Mouse (Mus musculus) embryonic facial prominence, embryonic 11.5 days (tissue): ENCODE data around the gene Zbtb32. TPM values are rescaled to one million over a fixed set of nuclear protein-coding genes. Genes with fewer than 3 reads are reported as not detected.

Experiments
- ATAC-seq: fragments of 200-750 bp; cut with Nextera tagmentation; replicated peaks from 2 replicates; pipeline ENCODE4 v1.8.0; 2017; ENCODE audit warnings: low read depth; ENCODE audit not compliant: insufficient number of reproducible peaks, low FRiP score, low TSS enrichment
- DNase-seq: peaks from one replicate; pipeline ENCODE4 v3.0.0-alpha.2; 2015; ENCODE audit warnings: low spot score
- H3K27ac ChIP-seq: fragments of 300-500 bp; sonication (generic); replicated peaks from 2 replicates; pipeline ENCODE4 v1.5.1; 2014; ENCODE audit warnings: mild to moderate bottlenecking, low read depth, low read length, control low read depth
- H3K27me3 ChIP-seq: fragments of 300-500 bp; sonication (generic); 2 replicates; pipeline ENCODE4 v1.6.1; 2014; ENCODE audit warnings: mild to moderate bottlenecking, low read length, moderate library complexity, mixed read lengths; ENCODE audit not compliant: control insufficient read depth, insufficient read depth
- H3K36me3 ChIP-seq: fragments of 300-500 bp; sonication (generic); replicated peaks from 2 replicates; pipeline ENCODE4 v1.6.1; 2014; ENCODE audit warnings: low read depth, mild to moderate bottlenecking, low read length, moderate library complexity, mixed read lengths; ENCODE audit not compliant: control insufficient read depth, insufficient read depth
- H3K4me1 ChIP-seq: fragments of 300-500 bp; sonication (generic); 2 replicates; pipeline ENCODE4 v1.6.1; 2014; ENCODE audit warnings: low read length, mixed read lengths; ENCODE audit not compliant: control insufficient read depth, insufficient read depth
- H3K4me2 ChIP-seq: fragments of 300-500 bp; sonication (generic); 2 replicates; pipeline ENCODE4 v1.6.1; 2014; ENCODE audit warnings: low read depth, mild to moderate bottlenecking, control low read depth, low read length, moderate library complexity
- H3K4me3 ChIP-seq: fragments of 300-500 bp; sonication (generic); 2 replicates; pipeline ENCODE4 v1.5.1; 2014; ENCODE audit warnings: low read depth, low read length, control low read depth
- H3K9ac ChIP-seq: fragments of 300-500 bp; sonication (generic); replicated peaks from 2 replicates; pipeline ENCODE4 v1.6.1; 2014; ENCODE audit warnings: mild to moderate bottlenecking, control low read depth, low read length
- H3K9me3 ChIP-seq: fragments of 300-500 bp; sonication (generic); replicated peaks from 2 replicates; pipeline ENCODE4 v1.6.1; 2016; ENCODE audit warnings: mild to moderate bottlenecking, low read length, inconsistent platforms, mixed read lengths; ENCODE audit not compliant: control insufficient read depth
- WGBS: fragments of 180-500 bp; shearing (Covaris S2); extraction: QIAGEN DNeasy Blood & Tissue Kit; methylation state at CpG from one replicate; pipeline ENCODE4 v1.1.7; 2014; 5-methylcytosine and 5-hydroxymethylcytosine counted together
- polyA plus RNA-seq: library from polyadenylated mRNA; unstranded; fragments of >200 nt; fragmentation: Nextera tagmentation; extraction: Ambion mirVana; gene quantifications from 2 replicates; pipeline ENCODE4 v1.2.1, GENCODE M21; 2014

The Zbtb32 gene
- polyA plus RNA-seq, 1 experiment from 2014 or later = 0.21 TPM

DNA sequence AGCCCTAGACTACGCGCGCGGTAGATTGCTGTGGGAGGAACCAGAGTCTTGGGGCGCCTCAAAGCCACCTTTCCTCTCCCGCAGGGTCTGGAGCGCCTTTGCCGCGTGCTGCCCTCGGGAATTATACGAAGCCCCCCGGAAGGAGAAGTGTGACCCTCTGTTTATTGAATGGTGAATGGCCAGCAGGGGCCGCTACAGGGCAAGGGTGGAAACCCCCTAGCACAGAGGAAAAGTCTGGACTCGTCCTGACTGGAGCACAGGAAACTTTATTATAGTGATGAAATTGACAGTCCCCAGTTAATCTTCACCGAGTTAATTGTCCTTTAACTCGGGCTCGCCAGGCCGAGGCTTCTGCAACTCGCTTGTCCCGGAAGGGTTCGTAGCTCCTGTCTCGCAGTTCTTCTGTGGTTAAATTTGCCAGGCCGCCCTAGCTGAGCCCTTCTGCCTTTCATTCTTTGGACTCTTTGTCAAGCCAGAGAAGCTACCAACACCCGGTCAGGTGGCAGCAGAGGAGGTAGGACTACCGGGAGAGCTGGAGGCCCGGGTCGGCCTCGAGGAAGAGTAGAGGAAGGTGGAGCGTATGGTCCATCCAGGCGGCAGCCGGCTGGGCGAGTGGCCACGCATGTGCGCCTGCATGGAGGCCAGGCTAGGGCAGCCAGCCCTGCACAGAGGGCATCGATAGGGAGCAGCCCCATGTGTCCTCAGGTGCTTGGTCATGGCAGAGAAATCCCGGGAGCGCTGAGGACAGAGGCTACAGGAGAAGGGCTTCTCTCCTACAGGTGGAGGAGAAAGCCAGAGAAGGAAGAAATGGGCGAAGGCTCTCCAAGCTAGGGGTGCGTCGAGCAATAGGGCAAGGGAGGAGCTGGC lies 9.0 kb downstream of the Zbtb32 start:
- Histone ChIP-seq H3K27me3 (no peaks in the 10 kb centered on the region), H3K4me1 (no peaks in the 10 kb centered on the region; the same call in none of the 2 replicates), H3K36me3 (peaks cover 6% of the 10 kb centered on the region), H3K27ac (peak overlapping the region; percentile 60; the same call in 1 of the 2 replicates), H3K9ac (peak overlapping the region; percentile 67), H3K9me3 (no peaks in the 10 kb centered on the region), H3K4me2 (peak overlapping the region; percentile 89), H3K4me3 (peak overlapping the region; percentile 97)
- ATAC-seq = peak; percentile 55; the same call in 1 of the 2 replicates
- WGBS = 27% methylated on average over 40 of the region's 40 CpGs
- peak; percentile 92 for DNase-seq

GRCm38 (mm10) chr7:30588676-30589434 lies 9.9 kb downstream of the Zbtb32 start, which contains the start of gene Kmt2b:
Gene Kmt2b, minus strand, starts transcription at chr7:30588726.
- WGBS = under 1% methylated on average over 61 of the region's 68 CpGs
- DNase-seq (peak; percentile 98), ATAC-seq (peak; percentile 96)
- Histone ChIP-seq H3K27ac (peak within 1 kb of the TSS; percentile 84), H3K27me3 (no peaks in the 10 kb centered on the region), H3K4me1 (no peaks in the 10 kb centered on the region; the same call in none of the 2 replicates), H3K4me3 (peak within 1 kb of the TSS; percentile 97), H3K9ac (peak within 1 kb of the TSS; percentile 99), H3K36me3 (peaks cover 14% of the 10 kb centered on the region), H3K9me3 (no peaks in the 10 kb centered on the region), H3K4me2 (peak within 1 kb of the TSS; percentile 89)

DNA sequence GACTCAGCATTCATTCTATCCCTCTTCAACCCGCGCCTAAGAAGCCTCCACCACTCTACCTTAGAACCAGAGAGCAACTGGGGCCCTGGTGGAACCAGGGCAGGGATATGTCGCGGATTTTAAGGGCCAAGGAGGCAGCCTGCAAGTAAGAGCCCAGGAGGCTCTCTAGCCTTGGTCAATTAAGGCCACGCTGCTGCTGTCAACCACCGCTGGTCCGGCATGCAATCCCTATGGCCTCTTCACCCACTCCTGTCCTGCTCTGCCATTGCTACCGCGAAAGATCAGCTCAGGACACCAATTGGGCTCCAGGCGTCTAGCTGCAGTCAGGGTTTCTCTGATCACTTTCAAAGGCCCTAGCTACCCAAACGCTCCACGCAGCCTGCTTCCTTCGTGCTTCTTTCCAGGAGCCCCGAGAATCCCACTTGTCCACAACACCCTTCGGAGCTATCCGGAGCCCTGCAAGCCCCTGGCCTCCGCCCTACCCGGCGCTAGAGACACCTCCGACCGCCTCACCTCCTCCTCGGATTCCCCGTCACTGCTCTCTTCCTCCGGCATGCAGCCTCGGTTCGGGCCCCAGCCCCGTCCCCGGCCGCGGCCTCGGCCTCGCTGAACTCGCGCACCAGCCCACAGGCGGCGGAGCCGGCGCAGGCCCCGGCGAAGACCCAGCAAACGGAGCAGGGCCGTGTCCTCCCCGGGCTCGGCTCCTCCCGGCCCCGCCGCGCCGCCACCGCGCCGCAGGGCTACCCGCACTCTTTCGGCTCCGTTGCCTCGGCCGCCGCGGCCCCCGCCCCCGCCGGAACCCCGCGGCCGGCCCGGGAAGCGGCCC lies 10.7 kb downstream of the Zbtb32 start:
- under 1% methylated on average over 46 of the region's 67 CpGs for WGBS
- ATAC-seq (peak; percentile 14), DNase-seq (peak; percentile 33)
- Histone ChIP-seq H3K4me3 (peak overlapping the region; percentile 97), H3K36me3 (peaks cover 16% of the 10 kb centered on the region), H3K4me2 (peak overlapping the region; percentile 89), H3K4me1 (no peaks in the 10 kb centered on the region; the same call in none of the 2 replicates), H3K9ac (peak overlapping the region; percentile 99), H3K27me3 (no peaks in the 10 kb centered on the region), H3K9me3 (no peaks in the 10 kb centered on the region), H3K27ac (peak overlapping the region; percentile 84)

DNA sequence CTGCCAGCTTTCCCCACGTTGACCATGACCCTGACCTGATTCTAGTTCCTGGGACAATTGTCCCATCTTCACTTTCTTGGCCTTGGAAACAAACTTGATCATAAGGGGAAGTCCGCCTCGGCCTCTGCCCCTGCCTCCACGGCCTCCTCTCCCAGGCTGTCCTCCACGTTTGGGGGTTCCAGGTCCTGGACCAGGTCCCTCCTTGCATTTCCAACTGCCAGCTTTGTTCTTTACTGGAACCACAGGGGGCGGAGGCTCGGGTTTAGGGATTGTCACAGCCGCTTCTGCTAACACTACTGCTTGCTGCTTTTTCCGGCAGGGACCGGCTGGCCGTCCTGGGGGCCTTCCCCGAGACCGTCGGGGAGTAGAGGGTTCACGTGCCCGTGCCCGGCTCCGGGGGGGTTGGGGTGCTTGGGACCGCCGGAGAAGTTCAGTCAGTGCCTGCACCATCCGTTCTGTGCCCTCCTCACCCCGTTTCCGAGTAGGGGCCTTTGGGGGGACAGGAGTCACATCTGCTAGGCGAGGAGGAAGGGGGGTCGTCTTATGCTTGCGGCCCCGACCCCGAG lies 12.2 kb downstream of the Zbtb32 start:
- DNase-seq (no peak), ATAC-seq (no peak)
- no peak overlapping the region for H3K4me3 ChIP-seq
- H3K4me1 ChIP-seq = no peaks in the 10 kb centered on the region; the same call in none of the 2 replicates
- H3K9me3 ChIP-seq = no peaks in the 10 kb centered on the region
- H3K27me3 ChIP-seq = no peaks in the 10 kb centered on the region
- H3K27ac ChIP-seq = no peak overlapping the region
- H3K4me2 ChIP-seq = no peak overlapping the region; the same call in 1 of the 2 replicates
- no peak overlapping the region for H3K9ac ChIP-seq
- H3K36me3 ChIP-seq = peaks cover 23% of the 10 kb centered on the region
- WGBS = 91% methylated on average over 28 of the region's 28 CpGs

DNA sequence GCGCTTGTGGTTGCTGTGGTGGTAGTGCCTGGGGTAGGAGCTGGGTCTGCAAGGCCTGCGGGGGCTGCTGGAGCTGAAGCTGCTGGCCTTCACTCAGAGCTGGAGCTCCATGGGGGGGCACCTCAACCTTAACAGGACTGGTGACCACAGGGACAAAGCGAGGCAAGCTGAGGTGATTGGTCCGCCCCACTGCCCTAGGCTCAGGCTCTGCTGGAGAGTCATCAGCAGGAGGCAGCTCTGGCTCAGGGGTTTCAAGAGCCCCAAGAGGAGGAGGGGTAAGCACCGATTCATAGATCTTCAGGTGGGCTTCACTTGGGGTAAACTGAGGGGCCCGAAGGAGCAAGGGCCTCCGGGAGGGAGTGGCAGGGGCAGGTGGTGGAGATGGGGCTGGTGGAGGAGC lies 13.5 kb downstream of the Zbtb32 start:
- 96% methylated on average over 7 of the region's 7 CpGs for WGBS
- Histone ChIP-seq H3K27me3 (no peaks in the 10 kb centered on the region), H3K4me1 (no peaks in the 10 kb centered on the region; the same call in none of the 2 replicates), H3K9me3 (no peaks in the 10 kb centered on the region), H3K27ac (no peak overlapping the region), H3K4me2 (no peak overlapping the region), H3K9ac (no peak overlapping the region), H3K4me3 (no peak overlapping the region), H3K36me3 (peaks cover 24% of the 10 kb centered on the region)
- ATAC-seq (no peak), DNase-seq (no peak)

GRCm38 (mm10) chr7:30584339-30584738 lies 14.4 kb downstream of the Zbtb32 start:
- no peak for DNase-seq
- H3K4me1 ChIP-seq = no peaks in the 10 kb centered on the region; the same call in 1 of the 2 replicates
- no peak overlapping the region for H3K27ac ChIP-seq
- H3K4me3 ChIP-seq = no peak overlapping the region
- no peak overlapping the region for H3K4me2 ChIP-seq
- H3K27me3 ChIP-seq = no peaks in the 10 kb centered on the region
- no peak for ATAC-seq
- no peaks in the 10 kb centered on the region for H3K9me3 ChIP-seq
- H3K9ac ChIP-seq = no peak overlapping the region
- H3K36me3 ChIP-seq = peaks cover 31% of the 10 kb centered on the region
- WGBS = 94% methylated on average over 10 of the region's 10 CpGs

GRCm38 (mm10) chr7:30581547-30581946 lies 17.2 kb downstream of the Zbtb32 start:
- Histone ChIP-seq H3K9me3 (no peaks in the 10 kb centered on the region), H3K36me3 (peaks cover 41% of the 10 kb centered on the region), H3K9ac (no peak overlapping the region), H3K4me1 (no peaks in the 10 kb centered on the region), H3K27me3 (no peaks in the 10 kb centered on the region), H3K4me3 (no peak overlapping the region), H3K27ac (no peak overlapping the region), H3K4me2 (no peak overlapping the region)
- no peak for DNase-seq
- no peak for ATAC-seq
- 96% methylated on average over 16 of the region's 16 CpGs for WGBS
